Mouse (Mus musculus): Measurements from ENCODE around the gene Celf2. TPM values are rescaled to one million over a fixed set of nuclear protein-coding genes. Genes with fewer than 3 reads are reported as not detected.

Gene Celf2
- total RNA-seq, 2 experiments from 2014 or later: 69.7 to 79.8 TPM

- peak; percentile 42 for DNase-seq (ENCODE audit: low spot score)
These were observed 769.2 kb downstream of the Celf2 start for GRCm38 (mm10) chr2:6739998-6740668.

DNA sequence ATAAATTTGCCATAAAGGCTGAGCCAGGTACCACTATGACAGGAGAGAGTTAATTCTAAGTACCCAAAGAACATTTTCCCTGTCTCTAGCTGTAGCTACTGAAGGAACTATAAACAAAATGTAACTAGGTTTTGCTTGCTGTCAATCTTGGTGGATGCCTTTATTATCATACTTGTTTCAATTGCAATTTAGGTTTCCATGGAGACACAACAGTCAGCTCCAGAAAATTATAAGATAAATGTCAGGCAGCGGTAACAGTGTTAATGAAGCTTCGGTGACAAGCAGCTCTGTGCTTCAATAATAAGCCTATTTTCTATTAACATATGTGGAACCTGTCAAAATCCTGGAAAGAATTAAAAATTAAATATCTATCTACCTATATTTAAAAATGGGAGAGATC is 777.3 kb downstream of the Celf2 start:
- no peak for DNase-seq (ENCODE audit: low spot score)

GRCm38 (mm10) chr2:6730860-6731259 is 778.5 kb downstream of the Celf2 start:
- peak; percentile 35 for DNase-seq (ENCODE audit: low spot score)

DNA sequence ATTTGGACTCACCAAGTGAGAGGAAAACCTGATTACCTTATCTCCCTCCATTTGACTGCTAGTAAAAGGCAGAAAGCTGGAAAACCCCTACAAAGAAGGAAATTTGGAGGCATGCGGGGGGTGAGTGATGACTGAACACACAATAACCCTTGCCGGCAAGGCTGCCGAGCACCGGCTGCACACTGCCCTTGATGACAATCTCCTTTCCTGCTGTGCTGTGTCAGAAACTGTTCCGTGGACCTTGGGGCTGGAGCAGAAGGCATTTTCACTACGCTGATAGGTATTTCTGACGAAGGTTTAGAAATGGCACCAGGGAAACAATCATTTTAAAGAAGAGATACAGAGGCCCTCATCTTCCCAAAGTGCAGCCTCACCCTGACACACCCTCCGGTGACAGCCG is 779.4 kb downstream of the Celf2 start:
- DNase-seq (ENCODE audit: low spot score): no peak

GRCm38 (mm10) chr2:6728840-6729252 is 780.5 kb downstream of the Celf2 start:
- peak; percentile 82 for DNase-seq (ENCODE audit: low spot score)

- no peak for DNase-seq (ENCODE audit: low spot score)
These were observed 782.0 kb downstream of the Celf2 start for GRCm38 (mm10) chr2:6727366-6727765.

- DNase-seq (ENCODE audit: low spot score): peak; percentile 40
These were observed 783.3 kb downstream of the Celf2 start for GRCm38 (mm10) chr2:6726071-6726470.

DNA sequence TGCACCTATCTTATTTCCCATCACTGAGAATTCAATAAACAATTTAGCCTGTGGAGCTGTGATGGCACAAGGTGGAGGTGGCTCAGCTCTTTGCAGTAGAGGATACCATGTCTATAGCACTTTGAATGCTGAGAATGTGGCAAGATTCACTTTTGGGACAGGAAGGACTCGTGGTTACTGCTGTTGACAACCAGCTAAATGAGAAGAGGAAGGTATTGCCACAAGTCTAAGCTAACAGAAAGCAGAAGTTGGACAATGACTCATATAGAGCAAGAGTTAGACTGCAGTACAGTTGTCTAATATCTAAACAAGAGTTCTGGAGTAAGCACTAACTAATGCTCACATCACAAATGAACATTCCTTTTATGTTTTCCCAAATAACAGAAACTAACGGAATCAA is 785.8 kb downstream of the Celf2 start:
- DNase-seq (ENCODE audit: low spot score): no peak

DNA sequence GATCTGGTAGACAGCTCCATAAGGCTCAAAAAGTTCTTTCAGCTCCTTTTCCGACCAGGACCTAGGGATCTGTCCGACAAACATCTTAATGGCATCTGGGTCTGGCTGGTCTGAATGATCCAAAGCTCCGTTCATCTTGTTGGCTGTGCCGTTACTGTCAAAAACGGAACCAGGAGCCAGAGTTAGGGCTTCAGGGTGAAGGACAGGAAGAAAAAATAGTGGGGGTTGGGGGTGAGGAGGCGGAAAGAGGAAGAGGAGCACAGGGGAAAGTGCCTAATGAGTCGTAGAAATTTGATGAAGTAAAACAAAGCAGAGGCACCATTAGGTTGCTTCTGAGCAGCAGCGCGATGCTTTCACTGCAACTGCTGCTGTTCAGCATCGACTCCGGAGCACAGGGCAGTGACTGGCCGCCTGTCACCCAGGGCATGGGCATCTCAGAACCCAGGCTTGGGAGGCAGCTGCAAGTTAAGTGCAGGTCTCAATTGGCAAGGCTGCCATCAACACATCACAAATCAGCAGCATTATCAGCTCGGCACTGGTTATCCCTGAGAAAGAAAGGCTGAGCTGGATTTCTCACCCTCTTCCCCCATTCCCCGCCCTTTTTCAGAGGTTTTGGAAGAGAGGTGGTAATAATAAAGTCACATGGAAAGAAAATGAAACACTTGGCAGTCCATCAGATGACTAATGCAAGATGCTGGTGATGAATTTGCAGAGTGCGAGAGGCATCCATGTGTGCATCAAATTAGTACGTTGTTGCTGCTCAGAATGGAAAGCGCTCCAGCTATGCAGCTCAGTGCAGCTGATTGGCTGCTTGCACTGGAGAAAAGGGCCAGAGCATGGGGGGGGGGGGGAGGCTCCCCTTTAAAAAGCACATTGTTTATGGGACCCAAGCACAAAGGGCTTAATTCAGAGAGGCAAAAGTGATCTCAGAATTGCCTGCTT is 787.6 kb downstream of the Celf2 start:
- DNase-seq (ENCODE audit: low spot score): peak; percentile 57

- DNase-seq (ENCODE audit: low spot score): peak; percentile 74
These were observed 788.5 kb downstream of the Celf2 start for GRCm38 (mm10) chr2:6720753-6721459.

DNA sequence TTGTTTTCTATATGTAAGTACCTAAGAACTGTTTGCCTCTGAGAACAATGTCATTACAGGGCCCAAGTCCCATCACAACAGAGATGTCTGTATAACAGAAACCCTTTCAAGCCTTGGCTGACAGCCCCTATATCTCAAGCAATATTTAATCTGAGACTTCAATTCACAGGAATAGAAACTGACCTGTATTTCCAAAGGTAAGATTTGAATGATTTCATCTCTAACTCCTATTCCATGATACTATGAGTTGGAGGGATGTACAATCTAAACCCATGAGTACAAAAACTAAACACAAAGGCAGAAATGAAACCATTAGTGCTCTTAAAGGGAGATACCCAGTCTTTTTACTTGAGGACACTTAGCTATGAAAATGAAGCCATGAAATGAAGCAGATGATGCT is 790.5 kb downstream of the Celf2 start:
- DNase-seq (ENCODE audit: low spot score): no peak

DNA sequence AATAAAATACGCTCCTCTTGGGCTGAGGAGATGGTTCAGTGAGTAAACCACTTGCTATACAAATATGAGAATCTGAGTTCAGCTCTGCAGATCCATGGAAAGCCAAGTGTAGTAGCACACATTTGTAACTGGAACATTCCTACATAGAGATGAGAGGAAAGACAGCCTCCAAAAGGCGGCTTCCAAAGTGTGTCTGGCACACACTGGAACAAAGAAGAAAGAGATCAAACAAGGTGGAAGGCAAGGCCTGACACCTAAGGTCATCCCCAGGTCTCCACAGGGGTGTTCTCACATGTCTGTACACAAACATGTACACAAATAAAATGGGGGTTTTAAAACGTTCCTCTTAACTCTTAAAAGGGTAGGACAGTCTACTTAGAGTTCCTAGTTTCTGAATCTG is 791.4 kb downstream of the Celf2 start:
- DNase-seq (ENCODE audit: low spot score): no peak

GRCm38 (mm10) chr2:6715562-6715961 is 793.8 kb downstream of the Celf2 start:
- no peak for DNase-seq (ENCODE audit: low spot score)

DNA sequence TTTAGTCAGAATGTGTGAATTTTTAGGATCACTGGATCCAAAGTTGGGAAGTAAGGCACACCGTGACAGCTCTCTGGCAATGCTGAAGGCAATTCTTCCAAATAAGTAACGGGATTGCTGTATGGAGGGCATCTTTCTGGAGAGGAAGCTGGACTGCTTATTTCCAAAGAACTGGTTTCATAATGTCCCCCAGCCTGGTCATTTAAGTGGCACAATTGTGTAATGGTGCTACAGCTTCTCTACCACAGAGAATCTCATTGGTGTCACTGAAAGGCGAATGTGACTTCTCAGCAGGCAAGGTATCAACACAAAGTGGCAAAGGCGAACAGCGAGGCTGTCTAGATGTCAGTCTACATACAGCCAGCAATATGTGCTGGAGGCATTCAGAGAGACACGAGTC is 795.8 kb downstream of the Celf2 start:
- no peak for DNase-seq (ENCODE audit: low spot score)

DNA sequence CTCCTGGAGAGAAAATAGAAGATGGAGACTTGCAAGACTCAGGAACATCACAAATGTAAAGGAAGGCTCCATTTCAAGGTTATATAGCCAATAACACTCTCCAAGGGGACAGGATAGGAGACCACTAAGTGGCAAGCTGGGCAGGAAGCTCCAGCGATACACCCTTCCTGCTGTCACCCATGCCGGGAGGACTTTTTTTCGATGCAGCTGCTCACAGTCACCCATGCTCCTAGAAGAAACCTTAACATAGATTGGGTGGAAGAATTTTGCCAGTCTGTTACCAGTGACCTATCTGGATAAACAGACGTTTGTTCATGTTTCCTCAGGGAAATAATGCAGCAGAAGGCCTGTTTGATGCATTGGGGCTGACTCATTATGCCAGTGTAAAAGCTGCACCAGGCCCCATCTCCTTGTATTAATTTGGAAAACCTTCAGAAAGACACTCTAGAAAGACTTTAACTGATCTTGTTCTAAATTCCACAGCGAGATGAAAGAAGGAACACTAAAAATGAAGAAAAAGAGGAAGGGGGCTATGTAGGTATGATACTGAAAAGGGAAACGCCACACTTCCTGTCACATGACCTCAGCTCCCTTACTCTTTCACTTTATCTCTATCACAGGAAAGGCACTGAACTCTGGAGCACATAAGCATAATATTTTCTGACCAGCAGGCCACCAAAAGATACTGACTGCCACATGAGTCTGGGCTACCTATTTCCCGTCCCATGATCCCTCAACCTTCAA is 798.5 kb downstream of the Celf2 start:
- no peak for DNase-seq (ENCODE audit: low spot score)

DNA sequence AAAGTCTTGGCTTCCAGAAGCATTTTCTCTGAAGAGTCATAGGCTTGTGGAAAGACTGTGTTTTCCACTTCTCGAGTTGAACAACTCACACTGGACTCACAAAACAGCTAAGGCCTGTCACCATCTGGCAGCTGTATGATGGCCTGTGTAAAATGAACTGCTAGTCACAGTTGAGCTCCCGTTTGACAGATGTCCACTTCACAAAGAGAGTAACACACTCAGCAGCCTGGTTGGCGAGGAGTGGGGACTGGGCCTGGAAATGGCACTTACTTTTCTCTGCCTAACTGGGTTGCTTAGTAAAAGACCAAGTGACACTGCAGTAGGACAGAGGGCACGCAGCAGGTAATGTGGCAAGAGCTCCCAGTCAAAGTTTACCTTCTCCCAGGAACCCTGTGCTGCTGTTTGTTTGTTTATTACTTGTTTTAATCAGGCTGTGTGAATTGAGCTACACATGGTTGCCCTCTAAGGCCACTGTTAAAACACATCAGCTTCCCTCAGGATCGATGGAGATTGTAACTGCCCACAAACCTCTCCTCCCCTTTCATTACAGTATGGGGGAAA is 801.3 kb downstream of the Celf2 start:
- DNase-seq (ENCODE audit: low spot score): no peak

DNA sequence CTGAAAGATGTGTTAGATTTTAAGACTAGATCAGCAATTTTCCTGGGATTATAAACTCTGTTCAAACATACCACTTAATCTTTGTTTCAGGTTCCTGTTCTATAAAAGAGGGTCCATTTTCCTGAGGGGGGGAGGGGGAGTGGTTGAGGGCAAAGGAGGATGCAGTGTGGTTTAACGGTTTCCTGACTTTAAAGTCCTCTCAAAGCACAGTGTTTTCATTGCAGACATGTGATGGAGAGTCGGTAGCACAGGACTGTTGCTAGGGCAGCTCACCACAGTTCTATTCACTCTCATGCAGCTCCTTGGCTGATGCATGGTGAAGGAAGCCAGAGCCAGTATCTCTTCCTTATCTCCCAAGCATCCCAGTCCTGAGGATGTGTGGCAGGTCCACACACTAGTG is 802.1 kb downstream of the Celf2 start:
- DNase-seq (ENCODE audit: low spot score): no peak

DNA sequence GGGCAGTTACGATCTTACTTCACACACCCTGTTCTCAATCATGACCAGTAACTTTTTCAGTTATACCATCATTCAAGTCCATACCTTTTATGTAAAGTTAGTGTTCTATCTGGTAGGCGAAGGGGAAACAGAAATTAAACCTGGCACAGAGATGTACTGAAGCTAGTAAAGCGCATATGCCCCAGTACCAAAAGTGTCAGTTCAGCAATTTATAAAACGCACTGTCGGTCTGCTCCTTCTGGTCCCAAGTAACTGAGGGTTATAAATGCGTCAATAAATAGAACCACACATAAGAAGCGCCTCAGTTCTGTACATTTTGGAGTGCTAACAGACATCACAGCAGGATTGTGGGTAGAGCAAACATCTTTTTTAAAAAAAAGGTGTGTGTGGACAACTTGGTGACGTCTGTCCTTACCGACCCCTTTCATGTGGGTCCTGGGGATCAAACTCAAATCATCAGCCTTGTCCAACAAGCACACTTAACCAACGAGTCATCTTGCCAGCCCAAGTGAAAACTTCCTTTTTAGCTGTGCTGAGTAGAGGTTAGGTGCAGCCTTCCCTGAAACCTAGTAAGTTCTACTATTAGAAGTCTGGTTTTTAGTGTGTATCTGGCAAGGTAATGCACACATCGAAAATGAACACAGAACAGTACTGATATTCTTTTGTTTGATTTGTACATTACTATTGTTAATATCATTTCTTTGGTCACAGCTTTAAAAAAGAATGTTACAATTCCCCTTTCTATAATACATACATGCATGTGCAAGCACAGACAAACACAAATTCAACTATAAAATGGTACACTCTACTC is 803.2 kb downstream of the Celf2 start:
- no peak for DNase-seq (ENCODE audit: low spot score)

GRCm38 (mm10) chr2:6705475-6705874 is 803.9 kb downstream of the Celf2 start:
- no peak for DNase-seq (ENCODE audit: low spot score)

DNA sequence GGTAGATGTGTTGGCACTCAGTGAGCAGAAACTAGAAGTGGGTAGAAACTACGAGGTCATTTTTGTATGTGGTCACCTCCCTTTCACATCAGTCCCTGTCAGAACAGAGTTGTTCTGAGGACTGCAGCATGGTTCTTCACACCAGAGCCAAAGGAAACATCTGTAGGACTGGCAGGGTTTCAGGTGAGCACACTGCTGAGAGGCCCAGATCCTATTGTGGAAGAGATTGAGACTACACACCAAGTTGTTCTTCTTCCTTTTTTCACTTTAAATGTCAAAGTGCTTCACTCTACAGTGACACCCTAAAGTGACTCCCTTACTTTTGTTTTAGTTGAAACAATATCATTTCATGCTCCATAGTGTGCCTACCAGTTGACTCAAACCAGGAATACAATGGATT is 804.6 kb downstream of the Celf2 start:
- no peak for DNase-seq (ENCODE audit: low spot score)

All from gastrocnemius, adult 18-20 months (tissue).